13 mouse cellular contexts compared by ENCODE assay signal in the genomic region with DNA sequence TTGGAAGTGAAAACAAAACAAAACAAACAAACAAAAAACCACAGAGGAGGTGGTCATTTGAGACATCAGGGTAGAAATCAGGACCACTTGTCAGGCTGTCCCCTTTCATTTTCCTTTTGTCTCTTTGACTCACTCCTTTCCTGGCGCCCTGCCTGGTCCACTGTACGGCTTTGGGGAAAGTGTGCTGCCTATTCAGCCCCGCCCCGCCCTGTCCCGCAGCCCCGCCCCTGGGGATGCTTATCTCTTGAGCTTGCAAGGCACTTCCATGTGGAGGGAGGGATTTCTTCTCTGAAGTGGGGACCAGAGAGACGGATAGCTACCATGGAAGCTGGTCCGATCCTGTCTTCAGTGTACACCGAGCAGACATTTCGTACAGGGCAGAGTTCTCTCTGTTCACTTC. TPM values are rescaled to one million over a fixed set of nuclear protein-coding genes. Genes with fewer than 3 reads are reported as not detected.
DNase-seq lines count a peak whose midpoint lies in the region; ATAC-seq and TF ChIP-seq lines count a peak whose summit lies in the region.
"Had no signal": no experiment of that assay in that cellular context is flagged by ENCODE, and none has a peak within 500 bp of the region (broad histone marks: within the 10 kb centered on the region; RNA-seq: fewer than 3 reads in every experiment).

No protein-coding gene starts in this region.

- no peak overlapping the region for H3K4me3 ChIP-seq in liver, postnatal 0 days (ENCODE audit: low read depth, low read length)
- no peak overlapping the region for H3K4me3 ChIP-seq in embryonic facial prominence, embryonic 13.5 days
- H3K4me3 ChIP-seq: neural tube, embryonic 12.5 days had no signal

- H3K27ac ChIP-seq in liver, postnatal 0 days (ENCODE audit: low read depth): no peak overlapping the region
- peak overlapping the region; percentile 57 for H3K27ac ChIP-seq in embryonic facial prominence, embryonic 13.5 days
- H3K27ac ChIP-seq: macrophage; neural tube, embryonic 12.5 days had no signal

- TF ChIP-seq CTCF in liver, postnatal 0 days (IDR thresholded peaks at IDR 0.05; ENCODE audit: low read depth): no peak

- H3K36me3 ChIP-seq in liver, postnatal 0 days (replicated peaks; ENCODE audit: insufficient read depth, low read length): 0 out of 2 replicates have a peak, but pooled peaks cover 5% of the 10 kb centered on the region
- peaks cover 44% of the 10 kb centered on the region for H3K36me3 ChIP-seq in embryonic facial prominence, embryonic 13.5 days
- H3K36me3 ChIP-seq: neural tube, embryonic 12.5 days had no signal

- no peaks in the 10 kb centered on the region for H3K27me3 ChIP-seq in liver, postnatal 0 days (ENCODE audit: insufficient read depth, low read length)
- H3K27me3 ChIP-seq in embryonic facial prominence, embryonic 13.5 days: no peaks in the 10 kb centered on the region
- H3K27me3 ChIP-seq: neural tube, embryonic 12.5 days had no signal

- no peaks in the 10 kb centered on the region for H3K9me3 ChIP-seq in liver, postnatal 0 days (ENCODE audit: low read length)
- no peaks in the 10 kb centered on the region for H3K9me3 ChIP-seq in embryonic facial prominence, embryonic 13.5 days
- H3K9me3 ChIP-seq: neural tube, embryonic 12.5 days had no signal

- no peak overlapping the region for H3K4me2 ChIP-seq in liver, postnatal 0 days (ENCODE audit: low read depth, low read length)
- 0 out of 2 replicates have a peak overlapping the region, but pooled peaks have one; percentile 5 for H3K4me2 ChIP-seq in embryonic facial prominence, embryonic 13.5 days
- H3K4me2 ChIP-seq: neural tube, embryonic 12.5 days had no signal

- ATAC-seq in liver, postnatal 0 days: no peak
- ATAC-seq in embryonic facial prominence, embryonic 13.5 days (ENCODE audit: insufficient number of reproducible peaks, insufficient read depth, low FRiP score, low TSS enrichment, low read depth): no peak

- 57% methylated on average over 10 of the region's 10 CpGs for WGBS in liver, postnatal 0 days (ENCODE audit: insufficient replicate concordance)
- 45% methylated on average over 10 of the region's 10 CpGs for WGBS in embryonic facial prominence, embryonic 13.5 days

- DNase-seq in adrenal gland, adult 2 months: peak; percentile 29
- no peak for DNase-seq in adrenal gland, adult 18-20 months (ENCODE audit: low spot score in 2 of 2)
- DNase-seq in liver: peak; percentile 64
- no peak for DNase-seq in liver, postnatal 0 days
- DNase-seq in retina, embryonic 14.5 days (ENCODE audit: low spot score): peak; percentile 19
- no peak for DNase-seq in kidney, adult 8-10 months
- no peak for DNase-seq in urinary bladder, postnatal 25 days (ENCODE audit: low spot score)
- DNase-seq: cerebellum, adult 18-20 months; layer of hippocampus, postnatal 36 days; thymus, postnatal 4 days had no signal

- H3K9ac ChIP-seq in liver, postnatal 0 days (replicated peaks): no peak overlapping the region
- H3K9ac ChIP-seq in embryonic facial prominence, embryonic 13.5 days: no peak overlapping the region
- H3K9ac ChIP-seq: neural tube, embryonic 12.5 days had no signal

- no peak for TF ChIP-seq EP300 in liver, postnatal 0 days (IDR thresholded peaks at IDR 0.05; ENCODE audit: low read depth)

- H3K4me1 ChIP-seq in liver, postnatal 0 days (ENCODE audit: insufficient read depth): no peaks in the 10 kb centered on the region
- peaks cover 11% of the 10 kb centered on the region for H3K4me1 ChIP-seq in embryonic facial prominence, embryonic 13.5 days
- H3K4me1 ChIP-seq: neural tube, embryonic 12.5 days had no signal

RNA-seq across cellular contexts. Expression of a gene that starts 20.0 kb away (rescaled TPM):
- 10 to 100 TPM; 75.4 to 84.4 TPM for total RNA-seq in adrenal gland, adult 2 months (2021)
- polyA plus RNA-seq in adrenal gland, adult 2 months (2012; rRNA removed): 7.3 and 12.6 TPM in 2 replicates
- total RNA-seq in adrenal gland, adult 18-20 months (2021): 10 to 100 TPM; 70.4 to 77.9 TPM
- polyA plus RNA-seq in liver, postnatal 0 days (2015; fragmentation: Nextera tagmentation; extraction: Ambion mirVana): 100 and 106 TPM in 2 replicates
- polyA plus RNA-seq in embryonic facial prominence, embryonic 13.5 days (2015; fragmentation: Nextera tagmentation; extraction: Ambion mirVana): 242 and 247 TPM in 2 replicates

RNA-seq across cellular contexts. Expression of a gene that starts 52.6 kb away (rescaled TPM):
- 10 to 100 TPM; 10.8 to 14.9 TPM for total RNA-seq in adrenal gland, adult 2 months (2021)
- polyA plus RNA-seq in adrenal gland, adult 2 months (2012; rRNA removed): 13.4 and 16.6 TPM in 2 replicates
- 10 to 100 TPM in 1 of 2 experiments, 1 to 10 TPM in 1; 8.1 to 14.2 TPM for total RNA-seq in adrenal gland, adult 18-20 months (2021)
- 4.9 and 5.9 TPM in 2 replicates for polyA plus RNA-seq in liver, postnatal 0 days (2015; fragmentation: Nextera tagmentation; extraction: Ambion mirVana)
- 56.4 and 64.8 TPM in 2 replicates for polyA plus RNA-seq in embryonic facial prominence, embryonic 13.5 days (2015; fragmentation: Nextera tagmentation; extraction: Ambion mirVana)

Comparison
In these comparisons a context has a peak if more than half of its experiments do, and no peak if none do; other contexts are left out.
1. DNase-seq: peak in adrenal gland, adult 2 months (single experiment), liver (single experiment) and retina, embryonic 14.5 days (single experiment); none in adrenal gland, adult 18-20 months (0 of 2), liver, postnatal 0 days (single experiment), kidney, adult 8-10 months (0 of 2) and urinary bladder, postnatal 25 days (single experiment).